Mouse (Mus musculus): ENCODE data around the gene Dnajb12. TPM values are rescaled to one million over a fixed set of nuclear protein-coding genes. Genes with fewer than 3 reads are reported as not detected.

Dnajb12 gene
- polyA plus RNA-seq, 1 experiment from 2014 or later: 20.6 TPM

GRCm38 (mm10) chr10:59878823-59879222 lies 533 bp upstream of the Dnajb12 start:
- Histone ChIP-seq H3K9me3 (ENCODE audit: control insufficient read depth, low read length) (no peaks in the 10 kb centered on the region), H3K9ac (peak overlapping the region; percentile 87), H3K27ac (peak overlapping the region; percentile 99), H3K4me1 (replicated peaks; ENCODE audit: control insufficient read depth, insufficient read depth, low read length) (peaks cover 11% of the 10 kb centered on the region), H3K36me3 (replicated peaks; ENCODE audit: control insufficient read depth, insufficient read depth) (no peaks in the 10 kb centered on the region), H3K4me3 (replicated peaks; ENCODE audit: low read length) (peak overlapping the region; percentile 81), H3K4me2 (replicated peaks) (peak overlapping the region; percentile 67), H3K27me3 (ENCODE audit: control insufficient read depth, insufficient read depth, low read length) (no peaks in the 10 kb centered on the region)
- DNase-seq (ENCODE audit: low spot score) (no peak), ATAC-seq (ENCODE audit: low FRiP score) (no peak)
- WGBS: 19% methylated on average over 5 of the region's 5 CpGs

GRCm38 (mm10) chr10:59880029-59880386 lies 652 bp downstream of the Dnajb12 start:
- Histone ChIP-seq H3K27ac (peak overlapping the region; percentile 99), H3K27me3 (ENCODE audit: control insufficient read depth, insufficient read depth, low read length) (no peaks in the 10 kb centered on the region), H3K9me3 (ENCODE audit: control insufficient read depth, low read length) (no peaks in the 10 kb centered on the region), H3K4me3 (replicated peaks; ENCODE audit: low read length) (peak overlapping the region; percentile 81), H3K9ac (peak overlapping the region; percentile 87), H3K4me2 (replicated peaks) (peak overlapping the region; percentile 67), H3K4me1 (replicated peaks; ENCODE audit: control insufficient read depth, insufficient read depth, low read length) (peaks cover 11% of the 10 kb centered on the region), H3K36me3 (replicated peaks; ENCODE audit: control insufficient read depth, insufficient read depth) (no peaks in the 10 kb centered on the region)
- DNase-seq (ENCODE audit: low spot score): no peak
- ATAC-seq (ENCODE audit: low FRiP score): peak; percentile 67
- under 1% methylated on average over 13 of the region's 13 CpGs for WGBS

GRCm38 (mm10) chr10:59880837-59881236 lies 1.5 kb downstream of the Dnajb12 start:
- H3K4me1 ChIP-seq (replicated peaks; ENCODE audit: control insufficient read depth, insufficient read depth, low read length): peaks cover 11% of the 10 kb centered on the region
- peak overlapping the region; percentile 81 for H3K4me3 ChIP-seq (replicated peaks; ENCODE audit: low read length)
- no peaks in the 10 kb centered on the region for H3K9me3 ChIP-seq (ENCODE audit: control insufficient read depth, low read length)
- no peak for DNase-seq (ENCODE audit: low spot score)
- peak overlapping the region; percentile 67 for H3K4me2 ChIP-seq (replicated peaks)
- H3K27ac ChIP-seq: no peak overlapping the region
- H3K36me3 ChIP-seq (replicated peaks; ENCODE audit: control insufficient read depth, insufficient read depth): no peaks in the 10 kb centered on the region; the same call in 1 of the 2 replicates
- no peaks in the 10 kb centered on the region for H3K27me3 ChIP-seq (ENCODE audit: control insufficient read depth, insufficient read depth, low read length)
- no peak for ATAC-seq (ENCODE audit: low FRiP score)
- H3K9ac ChIP-seq: peak overlapping the region; percentile 87
- 93% methylated on average over 7 of the region's 7 CpGs for whole genome bisulfite sequencing

- 91% methylated on average over 10 of the region's 10 CpGs for WGBS
- H3K9me3 ChIP-seq (ENCODE audit: control insufficient read depth, low read length): no peaks in the 10 kb centered on the region
- DNase-seq (ENCODE audit: low spot score) (no peak), ATAC-seq (ENCODE audit: low FRiP score) (no peak)
- 0 out of 2 replicates have a peak overlapping the region, but pooled peaks have one; percentile 11 for H3K9ac ChIP-seq
- peaks cover 7% of the 10 kb centered on the region for H3K4me1 ChIP-seq (replicated peaks; ENCODE audit: control insufficient read depth, insufficient read depth, low read length)
- H3K27ac ChIP-seq: no peak overlapping the region
- no peak overlapping the region for H3K4me3 ChIP-seq (replicated peaks; ENCODE audit: low read length)
- H3K4me2 ChIP-seq (replicated peaks): no peak overlapping the region
- H3K36me3 ChIP-seq (replicated peaks; ENCODE audit: control insufficient read depth, insufficient read depth): no peaks in the 10 kb centered on the region; the same call in 1 of the 2 replicates
- H3K27me3 ChIP-seq (ENCODE audit: control insufficient read depth, insufficient read depth, low read length): no peaks in the 10 kb centered on the region
Observed at GRCm38 (mm10) chr10:59884327-59885173, 5.2 kb downstream of the Dnajb12 start.

GRCm38 (mm10) chr10:59885174-59886080 lies 6.1 kb downstream of the Dnajb12 start:
- H3K27me3 ChIP-seq (ENCODE audit: control insufficient read depth, insufficient read depth, low read length): no peaks in the 10 kb centered on the region
- H3K4me3 ChIP-seq (replicated peaks; ENCODE audit: low read length): no peak overlapping the region
- H3K4me2 ChIP-seq (replicated peaks): no peak overlapping the region
- H3K36me3 ChIP-seq (replicated peaks; ENCODE audit: control insufficient read depth, insufficient read depth): peaks cover 3% of the 10 kb centered on the region; the same call in 1 of the 2 replicates
- no peak for ATAC-seq (ENCODE audit: low FRiP score)
- peaks cover 7% of the 10 kb centered on the region for H3K4me1 ChIP-seq (replicated peaks; ENCODE audit: control insufficient read depth, insufficient read depth, low read length)
- H3K9me3 ChIP-seq (ENCODE audit: control insufficient read depth, low read length): no peaks in the 10 kb centered on the region
- no peak overlapping the region for H3K9ac ChIP-seq
- H3K27ac ChIP-seq: no peak overlapping the region
- DNase-seq (ENCODE audit: low spot score): no peak
- 93% methylated on average over 14 of the region's 14 CpGs for WGBS

GRCm38 (mm10) chr10:59886081-59886466 lies 6.7 kb downstream of the Dnajb12 start:
- H3K27me3 ChIP-seq (ENCODE audit: control insufficient read depth, insufficient read depth, low read length): no peaks in the 10 kb centered on the region
- H3K36me3 ChIP-seq (replicated peaks; ENCODE audit: control insufficient read depth, insufficient read depth): peaks cover 9% of the 10 kb centered on the region; the same call in 1 of the 2 replicates
- 96% methylated on average over 1 of the region's 1 CpGs for WGBS
- ATAC-seq (ENCODE audit: low FRiP score) (no peak), DNase-seq (ENCODE audit: low spot score) (no peak)
- no peak overlapping the region for H3K4me2 ChIP-seq (replicated peaks)
- H3K9me3 ChIP-seq (ENCODE audit: control insufficient read depth, low read length): no peaks in the 10 kb centered on the region
- H3K9ac ChIP-seq: no peak overlapping the region
- H3K27ac ChIP-seq: no peak overlapping the region
- H3K4me1 ChIP-seq (replicated peaks; ENCODE audit: control insufficient read depth, insufficient read depth, low read length): peaks cover under 1% of the 10 kb centered on the region
- no peak overlapping the region for H3K4me3 ChIP-seq (replicated peaks; ENCODE audit: low read length)

GRCm38 (mm10) chr10:59887432-59887831 lies 8.1 kb downstream of the Dnajb12 start:
- Histone ChIP-seq H3K27me3 (ENCODE audit: control insufficient read depth, insufficient read depth, low read length) (no peaks in the 10 kb centered on the region), H3K4me2 (replicated peaks) (no peak overlapping the region), H3K27ac (no peak overlapping the region), H3K9ac (no peak overlapping the region), H3K9me3 (ENCODE audit: control insufficient read depth, low read length) (no peaks in the 10 kb centered on the region), H3K4me3 (replicated peaks; ENCODE audit: low read length) (no peak overlapping the region), H3K4me1 (replicated peaks; ENCODE audit: control insufficient read depth, insufficient read depth, low read length) (no peaks in the 10 kb centered on the region), H3K36me3 (replicated peaks; ENCODE audit: control insufficient read depth, insufficient read depth) (peaks cover 21% of the 10 kb centered on the region)
- DNase-seq (ENCODE audit: low spot score) (no peak), ATAC-seq (ENCODE audit: low FRiP score) (no peak)
- WGBS: 94% methylated on average over 5 of the region's 5 CpGs

- ATAC-seq (ENCODE audit: low FRiP score) (no peak), DNase-seq (ENCODE audit: low spot score) (no peak)
- Histone ChIP-seq H3K4me1 (replicated peaks; ENCODE audit: control insufficient read depth, insufficient read depth, low read length) (no peaks in the 10 kb centered on the region), H3K9me3 (ENCODE audit: control insufficient read depth, low read length) (no peaks in the 10 kb centered on the region), H3K27ac (no peak overlapping the region), H3K27me3 (ENCODE audit: control insufficient read depth, insufficient read depth, low read length) (no peaks in the 10 kb centered on the region), H3K9ac (no peak overlapping the region), H3K4me3 (replicated peaks; ENCODE audit: low read length) (no peak overlapping the region), H3K36me3 (replicated peaks; ENCODE audit: control insufficient read depth, insufficient read depth) (peaks cover 34% of the 10 kb centered on the region), H3K4me2 (replicated peaks) (no peak overlapping the region)
- 94% methylated on average over 7 of the region's 7 CpGs for WGBS
Observed at GRCm38 (mm10) chr10:59889339-59889738, 10.0 kb downstream of the Dnajb12 start.
